Mouse (Mus musculus) liver, postnatal 0 days (tissue): ENCODE data around the gene Apold1.

Experiments
- CTCF ChIP-seq: sonication (generic); IDR thresholded peaks from 2 replicates; pipeline ENCODE4 v1.5.1; 2016; ENCODE audit warnings: antibody characterized with exemption, low read depth
- EP300 ChIP-seq: IDR thresholded peaks from 2 replicates; pipeline ENCODE4 v1.6.1; 2016; ENCODE audit warnings: antibody characterized with exemption, low read depth, mild to moderate bottlenecking

- TF ChIP-seq CTCF (no peak), EP300 (no peak)
Observed at GRCm38 (mm10) chr6:134946858-134947257, 34.7 kb upstream of the Apold1 start.
